Mouse (Mus musculus) kidney, adult 2 months (tissue): ENCODE measurements at regions not wholly inside any gene's neighbourhood (a gene's known extent, or its start where the extent isn't known, plus 50 kb on each side); places are given as distances from the start of the nearest gene placed in this dataset.

ENCODE experiments used
- CTCF ChIP-seq: fragments of 200-500 bp; conservative IDR thresholded peaks from 2 replicates; pipeline ENCODE4 v1.5.1; 2011; ENCODE audit warnings: low read depth, mild to moderate bottlenecking, control low read depth, low read length, moderate library complexity, mixed read lengths; ENCODE audit not compliant: insufficient read depth, insufficient read length
- POLR2A ChIP-seq: fragments of 200-500 bp; IDR thresholded peaks from one replicate; pipeline ENCODE4 v1.6.1; 2011; ENCODE audit warnings: low read depth, low read length, control low read depth

GRCm38 (mm10) chr6:117251383-117251925, 83.1 kb downstream of the Cxcl12 start:
- TF ChIP-seq CTCF, result no peak
- no peak for TF ChIP-seq POLR2A
